Mouse (Mus musculus): Measurements from ENCODE around the gene Zfp74.

The Zfp74 gene

DNA sequence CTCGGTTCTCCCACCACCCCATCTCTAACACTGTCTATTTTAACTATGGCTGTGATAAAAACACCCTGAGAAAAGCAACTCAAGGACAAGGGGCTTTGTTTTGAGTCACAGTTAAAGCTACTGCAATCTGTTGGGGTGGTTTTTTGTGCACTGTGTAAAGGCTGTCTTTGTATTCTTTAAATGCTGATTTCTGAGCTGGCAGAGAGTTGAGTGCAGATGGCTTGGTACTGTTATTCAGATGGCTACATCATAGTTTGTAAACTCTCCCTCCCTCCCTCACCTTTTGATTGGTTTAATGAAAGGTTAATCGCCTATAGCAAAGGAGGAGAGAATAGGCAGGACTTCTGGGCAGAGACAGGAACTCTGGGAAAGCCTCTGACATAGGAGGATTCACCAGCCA is 9.7 kb downstream of the Zfp74 start:
- DNase-seq (ENCODE audit: low spot score), result no peak

GRCm38 (mm10) chr7:29943720-29944119 is 10.2 kb downstream of the Zfp74 start:
- no peak for DNase-seq (ENCODE audit: low spot score)

GRCm38 (mm10) chr7:29942740-29943139 is 11.1 kb downstream of the Zfp74 start:
- no peak for DNase-seq (ENCODE audit: low spot score)

DNA sequence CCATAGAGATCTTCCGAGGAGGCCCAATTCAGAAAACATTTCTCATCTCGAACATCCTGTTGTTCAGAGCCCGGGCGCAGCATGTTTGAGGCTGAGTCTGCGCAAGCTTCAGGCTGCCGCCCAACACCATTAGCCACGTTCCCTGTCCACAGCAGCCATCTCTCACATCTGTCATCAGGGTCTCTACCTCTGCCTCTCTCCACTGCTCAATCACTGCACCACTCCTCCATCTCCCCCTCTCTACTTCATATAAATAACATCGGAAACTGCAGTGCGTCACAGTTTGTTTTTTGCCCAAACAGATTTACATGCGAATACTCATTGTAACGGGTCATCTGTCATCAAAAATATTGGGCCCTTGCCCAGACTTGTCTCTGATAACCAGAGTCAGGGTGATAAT is 12.9 kb downstream of the Zfp74 start:
- no peak for DNase-seq (ENCODE audit: low spot score)

DNA sequence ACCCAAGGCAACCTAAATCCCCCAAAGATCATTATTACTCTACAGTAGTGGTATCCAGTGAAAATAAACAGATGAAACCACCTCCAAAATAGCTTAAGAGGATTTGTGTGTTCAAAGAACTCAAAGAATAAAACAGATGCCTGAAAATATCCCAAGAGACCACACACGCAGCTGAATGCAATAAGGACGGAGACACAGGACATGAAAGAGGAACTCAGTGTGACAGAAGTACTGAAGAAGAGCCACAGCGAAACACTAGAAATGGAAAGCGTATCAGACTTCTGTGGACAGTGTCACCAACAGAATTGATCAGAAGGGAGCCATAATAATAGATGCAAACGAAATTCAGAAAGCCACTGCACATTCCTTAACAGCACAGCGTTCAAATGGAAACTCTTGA is 15.0 kb downstream of the Zfp74 start:
- DNase-seq (ENCODE audit: low spot score), result no peak

DNA sequence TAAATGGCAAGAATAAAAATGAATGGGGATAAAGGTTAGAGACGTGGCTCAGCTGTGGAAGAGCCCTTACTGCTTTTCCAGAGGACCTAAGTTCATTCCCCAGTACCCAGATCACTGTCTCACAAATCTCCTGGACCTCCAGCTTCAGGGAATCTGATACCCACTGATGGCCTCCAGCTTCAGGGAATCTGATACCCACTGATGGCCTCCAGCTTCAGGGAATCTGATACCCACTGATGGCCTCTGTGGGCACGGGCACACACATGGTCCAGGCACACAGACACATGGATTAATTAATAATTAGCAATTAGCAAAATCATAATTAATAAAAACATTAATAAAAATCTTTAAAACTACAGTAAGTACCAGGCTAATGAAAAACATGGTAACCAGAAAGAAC is 31.1 kb downstream of the Zfp74 start:
- DNase-seq (ENCODE audit: low spot score), result no peak

GRCm38 (mm10) chr7:29921439-29922093 is 32.3 kb downstream of the Zfp74 start:
- no peak for DNase-seq (ENCODE audit: low spot score)

GRCm38 (mm10) chr7:29918062-29918453 is 35.8 kb downstream of the Zfp74 start:
- no peak for DNase-seq (ENCODE audit: low spot score)

- no peak for DNase-seq (ENCODE audit: low spot score)
Observed at GRCm38 (mm10) chr7:29917371-29918061, 36.4 kb downstream of the Zfp74 start.

DNA sequence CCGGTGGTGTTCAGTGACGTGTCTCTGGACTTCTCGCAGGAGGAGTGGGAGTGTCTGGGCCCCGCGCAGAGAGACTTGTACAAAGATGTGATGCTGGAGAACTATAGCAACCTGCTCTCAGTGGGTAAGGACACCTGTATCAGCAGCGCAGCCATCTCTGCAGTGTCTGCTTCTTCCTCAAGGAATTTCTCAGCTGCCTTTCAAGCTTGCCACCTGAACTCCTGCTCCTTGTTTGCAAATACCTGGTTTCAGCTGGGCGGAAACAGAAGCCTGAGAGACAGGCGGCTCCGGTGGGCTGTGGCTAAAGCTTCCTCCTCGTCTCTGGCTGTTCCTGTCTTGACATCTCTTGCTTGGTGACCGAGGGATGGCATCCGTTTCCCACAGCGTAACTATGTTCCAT is 41.7 kb downstream of the Zfp74 start:
- DNase-seq (ENCODE audit: low spot score), result no peak

- DNase-seq (ENCODE audit: low spot score), result no peak
Observed at GRCm38 (mm10) chr7:29910252-29910651, 43.6 kb downstream of the Zfp74 start.

- peak; percentile 57 for DNase-seq (ENCODE audit: low spot score)
Observed at GRCm38 (mm10) chr7:29908130-29908950, 45.5 kb downstream of the Zfp74 start, which contains the start of gene Zfp383. TSS of gene Zfp383 (plus strand) at chr7:29908223.

GRCm38 (mm10) chr7:29907206-29907605 is 46.7 kb downstream of the Zfp74 start:
- no peak for DNase-seq (ENCODE audit: low spot score)

DNA sequence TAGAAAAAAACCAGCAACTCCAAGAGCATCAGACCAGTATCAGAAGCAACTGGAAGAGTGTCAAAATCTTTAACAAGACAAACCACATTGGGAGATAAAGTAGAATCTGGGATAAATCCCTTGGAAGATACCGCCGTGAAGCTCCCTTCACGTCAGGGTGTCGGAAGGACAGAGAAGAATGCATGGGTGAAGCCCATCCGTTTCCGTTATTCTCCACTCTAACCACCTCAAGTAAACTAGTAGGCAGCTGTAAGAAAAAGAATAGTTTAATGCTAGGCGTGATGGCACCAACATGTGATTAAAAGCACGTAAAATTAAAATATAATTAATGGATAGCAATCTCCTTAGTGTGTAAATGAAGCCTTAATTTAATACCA is 47.2 kb downstream of the Zfp74 start:
- DNase-seq (ENCODE audit: low spot score), result no peak

GRCm38 (mm10) chr7:29905966-29906681 is 47.8 kb downstream of the Zfp74 start, which contains the start of gene Zfp27:
TSS of gene Zfp27 (minus strand) at chr7:29906572.
- peak; percentile 70 for DNase-seq (ENCODE audit: low spot score)

- DNase-seq (ENCODE audit: low spot score), result no peak
Observed at GRCm38 (mm10) chr7:29904101-29904500, 49.8 kb downstream of the Zfp74 start.

DNA sequence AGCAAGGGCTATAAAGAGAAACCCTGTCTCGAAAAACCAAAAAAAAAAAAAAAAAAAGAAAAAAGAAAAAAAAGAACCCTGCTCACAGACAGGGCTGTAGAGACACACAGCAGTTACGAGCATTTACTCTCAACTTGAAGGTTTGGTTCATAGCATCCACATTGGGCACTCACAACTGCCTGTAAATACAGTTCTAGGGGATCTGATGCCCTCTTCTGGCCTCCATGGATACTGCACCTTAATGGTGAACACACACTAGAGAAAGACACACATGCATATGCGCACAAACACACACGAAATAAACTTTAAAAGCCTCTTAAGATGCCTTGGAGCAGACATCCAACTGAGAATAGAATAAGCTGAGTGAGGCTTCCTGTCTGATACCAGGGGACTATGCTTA is 55.5 kb downstream of the Zfp74 start:
- no peak for DNase-seq (ENCODE audit: low spot score)

GRCm38 (mm10) chr7:29892756-29893155 is 61.1 kb downstream of the Zfp74 start:
- DNase-seq (ENCODE audit: low spot score), result no peak

GRCm38 (mm10) chr7:29890501-29890900 is 63.4 kb downstream of the Zfp74 start:
- no peak for DNase-seq (ENCODE audit: low spot score)

GRCm38 (mm10) chr7:29880916-29881315 is 73.0 kb downstream of the Zfp74 start:
- DNase-seq (ENCODE audit: low spot score), result no peak
